Mouse (Mus musculus): Measurements from ENCODE around the gene Got1. TPM values are rescaled to one million over a fixed set of nuclear protein-coding genes. Genes with fewer than 3 reads are reported as not detected.

Gene Got1
- 75.4 and 75.8 TPM in 2 replicates for polyA plus RNA-seq (2015; fragmentation: Nextera tagmentation; extraction: Ambion mirVana)

GRCm38 (mm10) chr19:43524187-43525103, at the start of gene Got1:
Gene Got1 (minus strand): TSS chr19:43524605.
- H3K4me2 ChIP-seq, result peak within 1 kb of the TSS; percentile 64

DNA sequence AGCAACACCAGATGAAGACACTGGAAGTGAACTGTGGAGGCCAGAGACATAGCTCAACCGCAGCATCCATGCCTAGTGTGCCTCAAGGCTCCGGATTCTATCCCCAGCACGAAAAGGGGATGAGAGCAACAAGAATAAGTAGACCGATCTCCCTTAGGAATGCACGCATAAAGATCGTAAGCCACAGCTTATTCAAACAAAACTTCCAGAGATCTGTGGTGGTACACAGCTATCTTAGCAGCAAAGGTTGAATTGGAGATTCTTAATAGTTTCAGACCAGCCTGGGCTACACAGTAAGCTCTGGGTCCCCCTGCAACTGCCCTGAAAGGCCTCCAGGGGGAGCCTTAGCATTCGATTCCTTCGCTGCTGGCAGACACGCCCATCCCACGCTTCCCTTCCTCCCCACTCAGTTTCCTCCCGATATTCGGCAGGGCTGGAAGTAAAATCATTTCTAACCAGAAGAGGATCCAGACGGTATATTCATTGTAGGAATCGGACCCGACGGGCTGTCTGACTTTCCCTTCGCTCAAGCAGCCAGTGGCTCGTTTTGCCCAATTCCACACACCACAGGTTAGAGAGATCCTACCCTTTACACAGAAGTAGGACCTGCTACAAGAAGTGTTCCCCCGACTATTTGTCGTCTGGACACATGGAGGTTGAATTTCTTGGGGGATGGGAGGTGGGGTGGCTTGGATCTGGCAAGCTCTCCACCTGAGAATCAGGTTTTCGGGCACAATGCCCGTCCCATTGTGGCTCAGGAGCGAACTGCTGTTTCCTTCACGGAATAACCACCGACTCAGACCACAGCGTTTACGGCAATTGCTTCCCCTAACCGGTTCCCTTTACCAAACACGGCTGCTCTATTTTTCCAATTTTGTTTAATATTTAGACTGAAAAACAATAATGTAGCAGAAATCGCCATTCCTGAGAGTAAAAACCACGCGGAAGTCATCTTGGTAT, 46.7 kb upstream of the Got1 start:
- peak; percentile 74 for ATAC-seq (ENCODE audit: low FRiP score)
- H3K4me1 ChIP-seq (replicated peaks), result peaks cover 7% of the 10 kb centered on the region; the same call in 1 of the 2 replicates
- H3K9ac ChIP-seq, result peak overlapping the region; percentile 63
- peak overlapping the region; percentile 73 for H3K4me2 ChIP-seq
- no peak overlapping the region for H3K27ac ChIP-seq
- 17% methylated on average over 32 of the region's 32 CpGs for WGBS
- H3K4me3 ChIP-seq, result peak overlapping the region; percentile 48
- H3K36me3 ChIP-seq, result no peaks in the 10 kb centered on the region
- no peaks in the 10 kb centered on the region for H3K9me3 ChIP-seq
- peaks cover 52% of the 10 kb centered on the region for H3K27me3 ChIP-seq

More at GRCm38 (mm10) chr19:43524187-43525103, at the start of gene Got1:
- Histone ChIP-seq H3K9ac (peak within 1 kb of the TSS; percentile 83), H3K27ac (peak within 1 kb of the TSS; percentile 78), H3K27me3 (0 out of 2 replicates have a peak, but pooled peaks cover 6% of the 10 kb centered on the region), H3K4me1 (replicated peaks) (peaks cover 45% of the 10 kb centered on the region), H3K9me3 (no peaks in the 10 kb centered on the region), H3K36me3 (no peaks in the 10 kb centered on the region), H3K4me3 (peak within 1 kb of the TSS; percentile 67)
- peak; percentile 100 for ATAC-seq (ENCODE audit: low FRiP score)
- WGBS, result under 1% methylated on average over 58 of the region's 58 CpGs

- Histone ChIP-seq H3K9me3 (no peaks in the 10 kb centered on the region), H3K9ac (no peak overlapping the region), H3K4me3 (no peak overlapping the region), H3K4me2 (no peak overlapping the region), H3K27ac (no peak overlapping the region), H3K4me1 (replicated peaks) (peaks cover 7% of the 10 kb centered on the region; the same call in 1 of the 2 replicates), H3K36me3 (no peaks in the 10 kb centered on the region), H3K27me3 (peaks cover 48% of the 10 kb centered on the region)
- ATAC-seq (ENCODE audit: low FRiP score), result no peak
- WGBS, result 55% methylated on average over 6 of the region's 6 CpGs
These were observed 44.7 kb upstream of the Got1 start for GRCm38 (mm10) chr19:43569133-43569532.

- peaks cover 39% of the 10 kb centered on the region for H3K27me3 ChIP-seq
- H3K4me1 ChIP-seq (replicated peaks), result peaks cover 7% of the 10 kb centered on the region; the same call in 1 of the 2 replicates
- H3K4me2 ChIP-seq, result no peak overlapping the region
- H3K9me3 ChIP-seq, result no peaks in the 10 kb centered on the region
- no peak overlapping the region for H3K27ac ChIP-seq
- ATAC-seq (ENCODE audit: low FRiP score), result no peak
- WGBS, result 49% methylated on average over 9 of the region's 9 CpGs
- no peaks in the 10 kb centered on the region for H3K36me3 ChIP-seq
- no peak overlapping the region for H3K9ac ChIP-seq
- no peak overlapping the region for H3K4me3 ChIP-seq
These were observed 43.9 kb upstream of the Got1 start for GRCm38 (mm10) chr19:43568298-43568697.

DNA sequence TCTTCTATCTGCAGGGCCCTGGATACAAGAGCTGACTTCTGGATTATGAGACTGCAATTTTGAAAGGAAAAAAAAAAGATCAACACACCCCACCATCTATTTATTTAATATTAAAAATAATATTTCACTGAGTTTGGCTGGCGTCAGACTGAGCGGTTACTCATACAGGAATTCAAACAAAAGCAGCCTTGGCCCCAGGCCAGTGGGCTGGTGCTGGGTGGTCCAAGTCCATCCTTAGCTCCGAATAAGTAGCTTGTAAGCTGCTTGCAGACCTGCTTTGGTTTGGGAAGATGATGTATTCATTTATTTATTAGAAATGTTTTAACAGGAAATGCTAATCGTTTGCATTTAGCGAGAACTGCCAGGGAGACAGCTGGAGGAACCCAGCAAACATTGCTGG, 38.8 kb upstream of the Got1 start:
- Histone ChIP-seq H3K4me2 (no peak overlapping the region), H3K9me3 (no peaks in the 10 kb centered on the region), H3K27me3 (peaks cover 11% of the 10 kb centered on the region), H3K4me1 (replicated peaks) (no peaks in the 10 kb centered on the region), H3K27ac (no peak overlapping the region), H3K9ac (no peak overlapping the region), H3K36me3 (no peaks in the 10 kb centered on the region), H3K4me3 (no peak overlapping the region)
- 78% methylated on average over 5 of the region's 5 CpGs for WGBS
- no peak for ATAC-seq (ENCODE audit: low FRiP score)

DNA sequence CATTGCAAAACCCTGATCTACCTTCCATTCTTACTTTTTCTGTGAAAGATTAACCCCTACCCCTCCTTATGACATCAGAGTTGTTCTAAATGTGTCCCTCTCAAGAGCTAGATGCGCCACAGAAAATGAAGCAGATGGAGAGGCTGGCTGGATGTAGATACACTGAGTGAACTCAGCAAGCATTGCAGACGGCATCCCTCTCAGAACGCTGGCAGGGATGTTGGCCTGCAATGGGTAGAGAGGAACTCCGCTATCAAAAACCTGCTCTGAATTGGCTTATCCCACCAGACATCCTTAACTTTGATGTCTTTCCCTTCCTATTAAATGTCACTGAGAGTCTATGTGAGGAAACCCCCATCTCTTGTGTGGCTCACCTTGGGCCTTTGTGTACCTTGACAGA, 37.4 kb upstream of the Got1 start:
- no peak overlapping the region for H3K4me2 ChIP-seq
- H3K4me3 ChIP-seq, result no peak overlapping the region
- no peak for ATAC-seq (ENCODE audit: low FRiP score)
- H3K27me3 ChIP-seq, result peaks cover 6% of the 10 kb centered on the region; the same call in 1 of the 2 replicates
- H3K9me3 ChIP-seq, result no peaks in the 10 kb centered on the region
- no peaks in the 10 kb centered on the region for H3K36me3 ChIP-seq
- H3K9ac ChIP-seq, result no peak overlapping the region
- no peak overlapping the region for H3K27ac ChIP-seq
- WGBS, result 89% methylated on average over 4 of the region's 4 CpGs
- H3K4me1 ChIP-seq (replicated peaks), result no peaks in the 10 kb centered on the region

DNA sequence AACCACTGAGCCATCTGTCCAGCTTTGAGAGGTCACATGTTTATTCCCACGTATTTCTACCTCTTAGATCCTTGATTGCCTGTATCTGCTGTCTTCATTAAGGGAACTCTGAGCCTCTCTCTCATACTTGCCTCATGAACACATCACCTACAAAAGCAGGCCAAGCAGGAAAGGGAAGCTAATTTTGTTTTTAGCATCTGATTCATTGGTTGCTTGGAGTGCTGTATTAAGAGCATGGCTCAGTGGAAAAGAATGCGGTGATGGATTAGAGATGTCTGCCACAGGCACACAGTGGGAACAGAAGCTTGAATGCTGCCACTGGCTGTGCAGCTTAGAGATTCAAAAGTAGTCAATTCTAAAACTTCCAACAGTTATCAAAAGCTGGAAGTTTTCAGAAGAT, 35.8 kb upstream of the Got1 start:
- H3K36me3 ChIP-seq, result no peaks in the 10 kb centered on the region
- H3K4me1 ChIP-seq (replicated peaks), result no peaks in the 10 kb centered on the region
- no peaks in the 10 kb centered on the region for H3K9me3 ChIP-seq
- WGBS, result 86% methylated on average over 2 of the region's 2 CpGs
- H3K27ac ChIP-seq, result no peak overlapping the region
- H3K27me3 ChIP-seq, result peaks cover 2% of the 10 kb centered on the region; the same call in 1 of the 2 replicates
- no peak for ATAC-seq (ENCODE audit: low FRiP score)
- H3K9ac ChIP-seq, result no peak overlapping the region
- no peak overlapping the region for H3K4me2 ChIP-seq
- H3K4me3 ChIP-seq, result no peak overlapping the region

DNA sequence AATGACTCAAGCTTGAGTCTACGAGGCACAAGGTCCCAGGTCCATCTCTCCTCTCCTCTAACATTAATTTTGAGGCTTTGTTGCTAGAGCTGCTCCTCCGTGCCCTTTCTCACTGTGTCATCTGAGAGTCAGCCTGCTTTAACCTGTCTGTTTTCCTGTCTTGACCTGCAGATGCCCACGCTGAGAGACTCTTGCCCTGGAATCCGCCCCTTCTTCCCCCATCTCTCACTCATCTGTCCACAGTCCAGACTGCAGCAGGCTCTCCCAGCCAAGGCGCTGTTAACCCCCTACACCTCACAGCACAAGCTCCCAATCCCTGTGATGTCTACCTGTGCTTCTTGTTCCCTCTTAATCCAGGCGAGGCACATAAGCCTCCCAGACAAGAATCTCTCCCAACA, 27.1 kb upstream of the Got1 start:
- Histone ChIP-seq H3K27ac (no peak overlapping the region), H3K9me3 (no peaks in the 10 kb centered on the region), H3K4me1 (replicated peaks) (peaks cover 8% of the 10 kb centered on the region), H3K27me3 (0 out of 2 replicates have a peak, but pooled peaks cover 2% of the 10 kb centered on the region), H3K36me3 (no peaks in the 10 kb centered on the region), H3K9ac (no peak overlapping the region), H3K4me2 (no peak overlapping the region), H3K4me3 (no peak overlapping the region)
- ATAC-seq (ENCODE audit: low FRiP score), result no peak
- WGBS, result 78% methylated on average over 6 of the region's 6 CpGs

- no peak overlapping the region for H3K9ac ChIP-seq
- H3K9me3 ChIP-seq, result no peaks in the 10 kb centered on the region
- no peak for ATAC-seq (ENCODE audit: low FRiP score)
- 0 out of 2 replicates have a peak, but pooled peaks cover 2% of the 10 kb centered on the region for H3K27me3 ChIP-seq
- no peak overlapping the region for H3K4me3 ChIP-seq
- H3K4me2 ChIP-seq, result no peak overlapping the region
- H3K4me1 ChIP-seq (replicated peaks), result peaks cover 14% of the 10 kb centered on the region
- H3K36me3 ChIP-seq, result no peaks in the 10 kb centered on the region
- WGBS, result 86% methylated on average over 18 of the region's 18 CpGs
- H3K27ac ChIP-seq, result no peak overlapping the region
These were observed 26.5 kb upstream of the Got1 start for GRCm38 (mm10) chr19:43550706-43551492.

DNA sequence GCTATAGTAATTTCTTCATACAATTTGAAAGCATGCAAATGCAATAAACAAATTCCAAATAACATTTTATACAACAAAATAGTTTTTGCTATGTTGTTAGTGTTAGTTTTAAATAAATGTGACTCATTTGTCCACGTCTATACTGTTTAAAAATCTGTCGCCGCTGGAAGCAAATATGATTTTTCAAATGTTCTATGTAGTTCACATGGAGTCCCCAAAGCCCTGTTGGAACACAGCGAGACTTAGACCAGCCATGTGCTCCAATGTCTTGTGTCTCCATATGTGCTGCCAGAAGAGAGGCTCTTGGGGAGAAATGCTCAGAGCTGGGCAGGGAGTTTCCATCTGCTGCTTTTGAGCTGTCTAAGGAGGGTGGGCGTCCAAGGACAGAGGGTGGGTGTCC, 23.7 kb upstream of the Got1 start:
- Histone ChIP-seq H3K27ac (no peak overlapping the region), H3K9me3 (no peaks in the 10 kb centered on the region), H3K4me3 (no peak overlapping the region), H3K27me3 (no peaks in the 10 kb centered on the region), H3K9ac (no peak overlapping the region), H3K4me1 (replicated peaks) (peaks cover 15% of the 10 kb centered on the region), H3K36me3 (no peaks in the 10 kb centered on the region), H3K4me2 (no peak overlapping the region)
- WGBS, result 92% methylated on average over 5 of the region's 5 CpGs
- ATAC-seq (ENCODE audit: low FRiP score), result no peak

DNA sequence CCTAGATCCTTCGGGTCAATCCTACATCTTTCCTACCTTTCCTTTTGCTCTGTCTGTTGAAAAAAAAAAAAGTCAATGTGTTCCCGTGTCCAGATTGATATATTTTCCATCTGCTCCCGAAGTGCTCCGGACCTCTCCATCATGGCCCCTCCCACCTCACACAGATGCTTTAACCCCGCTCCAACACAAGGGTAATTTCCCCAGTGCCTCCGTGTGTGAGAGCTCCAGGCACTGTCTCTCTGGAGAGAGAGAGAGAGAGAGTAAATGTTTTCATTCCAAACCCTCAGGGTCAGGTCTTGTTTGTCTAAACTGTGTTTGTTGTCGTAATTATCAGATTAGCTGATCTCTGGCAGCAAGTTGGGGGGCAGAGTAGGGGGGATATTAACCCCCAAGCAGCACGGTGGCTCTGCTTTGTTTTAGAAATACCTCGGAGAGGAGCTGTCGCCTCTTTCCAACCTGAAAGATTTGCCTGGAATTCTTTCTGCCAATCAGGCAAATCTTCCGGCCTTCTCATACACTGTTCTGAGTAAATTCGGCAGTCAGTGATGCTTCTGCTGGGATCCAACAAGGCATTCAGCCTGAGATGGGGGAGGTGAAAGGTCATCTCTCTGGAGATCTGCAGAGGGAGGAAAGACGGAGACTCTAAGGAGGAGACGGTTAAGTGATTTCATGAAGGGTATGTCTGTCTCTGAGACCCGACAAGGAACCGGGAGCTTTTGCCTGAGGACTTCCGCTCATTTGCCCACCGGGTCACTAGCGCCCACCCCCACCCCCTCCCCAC, 22.1 kb upstream of the Got1 start:
- 6% methylated on average over 19 of the region's 19 CpGs for WGBS

More for the DNA sequence above, 22.1 kb upstream of the Got1 start:
- Histone ChIP-seq H3K27me3 (peaks cover 10% of the 10 kb centered on the region; the same call in 1 of the 2 replicates), H3K27ac (no peak overlapping the region; the same call in 1 of the 2 replicates), H3K4me2 (peak overlapping the region; percentile 39), H3K4me3 (no peak overlapping the region), H3K36me3 (no peaks in the 10 kb centered on the region), H3K4me1 (replicated peaks) (peaks cover 15% of the 10 kb centered on the region), H3K9me3 (no peaks in the 10 kb centered on the region), H3K9ac (0 out of 2 replicates have a peak overlapping the region, but pooled peaks have one; percentile 4)
- ATAC-seq (ENCODE audit: low FRiP score), result no peak

Data from hindbrain, embryonic 13.5 days (tissue).